Mouse (Mus musculus): ENCODE measurements at regions not wholly inside any gene's neighbourhood (a gene's known extent, or its start where the extent isn't known, plus 50 kb on each side); places are given as distances from the start of the nearest gene placed in this dataset.

DNA sequence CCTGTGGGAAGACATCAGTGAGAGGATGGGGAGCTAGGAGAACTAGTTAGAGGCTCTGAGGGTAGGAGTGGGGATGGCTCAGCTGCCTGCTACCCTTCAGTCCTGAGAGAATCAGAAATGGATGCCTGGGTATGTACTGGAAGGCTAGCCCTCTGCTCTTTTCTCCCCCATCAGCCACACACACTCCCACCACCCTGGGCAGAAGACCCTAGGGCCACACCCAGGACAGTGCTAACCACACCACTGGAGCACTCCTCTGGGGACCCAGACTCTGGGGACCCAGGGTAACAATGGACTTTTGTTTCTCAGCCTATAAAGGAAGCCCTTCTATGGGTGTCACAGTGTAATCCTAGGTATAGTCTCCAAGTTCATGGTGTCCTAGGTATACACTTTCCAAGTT is 67.0 kb downstream of the Vcpkmt start:
- no peak for TF ChIP-seq CTCF (IDR thresholded peaks at IDR 0.05)
- TF ChIP-seq EP300 (IDR thresholded peaks at IDR 0.05), result no peak
